Mouse (Mus musculus) lung, postnatal 0 days (tissue): Measurements from ENCODE around the gene Traf7.

Experiments
- CTCF ChIP-seq: IDR thresholded peaks from 2 replicates; pipeline ENCODE4 v1.5.1; 2016; ENCODE audit warnings: antibody characterized with exemption, mild to moderate bottlenecking
- EP300 ChIP-seq: IDR thresholded peaks from 2 replicates; pipeline ENCODE4 v1.6.1; 2016; ENCODE audit warnings: antibody characterized with exemption, mild to moderate bottlenecking, control low read depth

DNA sequence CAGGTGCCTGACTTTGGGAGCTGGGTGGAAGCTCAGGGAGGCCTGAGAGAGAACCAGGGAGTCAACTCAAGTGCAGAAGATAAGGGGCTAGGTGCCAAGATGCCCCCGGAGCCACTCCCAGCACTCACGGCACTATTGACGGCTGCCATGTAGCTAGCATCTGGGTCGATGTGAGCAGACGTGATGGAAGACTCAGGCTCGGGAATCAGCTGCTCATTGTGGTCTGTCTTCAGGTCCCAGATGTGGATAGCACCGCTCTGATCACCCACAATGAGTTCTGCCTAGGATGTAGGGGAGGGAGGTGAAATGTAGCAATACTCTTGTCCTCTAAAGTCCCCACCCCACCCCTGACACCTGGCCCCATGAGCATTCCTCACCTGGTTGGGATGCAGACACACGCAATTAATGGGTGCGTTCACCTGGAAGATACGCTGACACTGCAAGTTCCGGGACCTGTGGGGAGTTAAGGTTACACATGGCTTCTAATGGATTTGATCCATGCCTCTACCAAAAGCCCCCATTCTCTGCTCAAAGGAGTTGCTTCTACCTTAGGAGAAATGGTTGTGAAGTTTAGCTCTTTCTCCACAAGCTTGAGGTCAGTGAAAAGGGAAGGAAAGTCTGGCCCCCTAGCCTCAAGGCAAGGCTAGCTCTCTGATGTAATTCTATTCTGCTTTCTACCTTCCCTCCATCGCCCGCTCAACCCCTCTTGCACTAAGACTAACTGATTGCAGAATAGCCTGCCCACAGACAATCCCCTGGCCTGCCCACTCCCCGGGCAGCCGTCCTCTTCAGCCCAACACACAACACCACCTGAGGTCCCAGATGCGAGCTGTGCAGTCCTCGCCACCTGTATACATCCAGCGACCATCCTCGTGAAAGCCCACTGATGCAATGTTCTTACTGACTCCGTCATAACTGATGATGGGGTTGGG lies 50.4 kb downstream of the Traf7 start:
- TF ChIP-seq EP300 (no peak), CTCF (no peak)
